In genomic region chr8:120040861-120041260, GRCm38 (mm10) we compare ENCODE assay signal across 8 mouse cellular contexts. TPM values are rescaled to one million over a fixed set of nuclear protein-coding genes. Genes with fewer than 3 reads are reported as not detected.
DNase-seq lines count a peak whose midpoint lies in the region; ATAC-seq and TF ChIP-seq lines count a peak whose summit lies in the region.

No protein-coding gene starts in this region.

- no peaks in the 10 kb centered on the region for H3K36me3 ChIP-seq in heart, embryonic 16.5 days (ENCODE audit: control insufficient read depth, insufficient read depth)
- no peaks in the 10 kb centered on the region for H3K36me3 ChIP-seq in liver, adult 2 months (ENCODE audit: control insufficient read depth, insufficient read depth, low read length)

- no peaks in the 10 kb centered on the region for H3K9me3 ChIP-seq in heart, embryonic 16.5 days (replicated peaks; ENCODE audit: control insufficient read depth, low read length)

- H3K4me1 ChIP-seq in heart, embryonic 16.5 days (ENCODE audit: control insufficient read depth, insufficient read depth, low read length) = peaks cover 31% of the 10 kb centered on the region
- no peaks in the 10 kb centered on the region for H3K4me1 ChIP-seq in liver, adult 2 months (ENCODE audit: control insufficient read depth, insufficient read depth, low read length)

- no peak overlapping the region for H3K9ac ChIP-seq in heart, embryonic 16.5 days (ENCODE audit: low read length)
- H3K9ac ChIP-seq in liver, adult 2 months (ENCODE audit: low read depth, low read length) = no peak overlapping the region

- H3K4me3 ChIP-seq in heart, embryonic 16.5 days (ENCODE audit: low read length) = no peak overlapping the region
- no peak overlapping the region for H3K4me3 ChIP-seq in liver, adult 2 months (ENCODE audit: insufficient read depth, low read depth, low read length)

- no peak for TF ChIP-seq CTCF in liver, adult 2 months (IDR thresholded peaks at IDR 0.05; ENCODE audit: low read depth, low read length)

- 13% methylated on average over 1 of the region's 1 CpGs for WGBS in heart, embryonic 16.5 days
- 63% methylated on average over 1 of the region's 1 CpGs for WGBS in liver, adult 2 months

- peak; percentile 15 for DNase-seq in urinary bladder, postnatal 14 days (ENCODE audit: low spot score)
- no peak for DNase-seq in urinary bladder, postnatal 25 days (ENCODE audit: low spot score)
- DNase-seq in liver, adult 2 months (ENCODE audit: extremely low read depth, low read depth, low spot score) = peak; percentile 62
- peak; percentile 36 to 47 for DNase-seq in right cerebral cortex, postnatal 10 days (ENCODE audit: low spot score in 2 of 2)
- no peak for DNase-seq in retina, postnatal 1 day
- DNase-seq in neural tube, embryonic 10.5 days (ENCODE audit: extremely low spot score, low spot score) = no peak
- no peak for DNase-seq in gastrocnemius, adult 8-10 months (ENCODE audit: low spot score in 2 of 2)

- H3K27me3 ChIP-seq in heart, embryonic 16.5 days (ENCODE audit: control insufficient read depth, insufficient read depth, low read length) = peaks cover 4% of the 10 kb centered on the region
- H3K27me3 ChIP-seq in liver, adult 2 months (ENCODE audit: control insufficient read depth, insufficient read depth, low read length) = no peaks in the 10 kb centered on the region

- no peak overlapping the region for H3K4me2 ChIP-seq in heart, embryonic 16.5 days (ENCODE audit: low read depth, low read length)

- TF ChIP-seq POLR2A in liver, adult 2 months (IDR thresholded peaks at IDR 0.05; ENCODE audit: extremely low read depth, insufficient read depth, low read length) = no peak

- peak; percentile 49 for ATAC-seq in heart, embryonic 16.5 days (replicated peaks; ENCODE audit: extremely low read depth, insufficient read depth, low FRiP score)

- H3K27ac ChIP-seq in heart, embryonic 16.5 days (ENCODE audit: low read length) = peak overlapping the region; percentile 47
- no peak overlapping the region for H3K27ac ChIP-seq in liver, adult 2 months (replicated peaks; ENCODE audit: insufficient read depth, low read depth, low read length)

- H3K79me2 ChIP-seq in liver, adult 2 months (ENCODE audit: control insufficient read depth, insufficient read depth, low read length) = no peaks in the 10 kb centered on the region

RNA-seq across cellular contexts. Expression of gene Crispld2, which starts 48.6 kb away (rescaled TPM):
- 2.4 and 3.6 TPM in 2 replicates for polyA plus RNA-seq in heart, embryonic 16.5 days (2015; fragmentation: Nextera tagmentation; extraction: Ambion mirVana)
- 0.27 and 0.28 TPM in 2 replicates for total RNA-seq in liver, adult 2 months (2014; rRNA removed)
- polyA plus RNA-seq in liver, adult 2 months (2012; rRNA removed) = 0.57 and 0.72 TPM in 2 replicates
- 10 to 100 TPM in 1 of 4 experiments, 1 to 10 TPM in 3; 5.3 to 13.6 (median 8.1) TPM for total RNA-seq in gastrocnemius, adult 8-10 months (2022)

Comparison
In these comparisons a context has a peak if more than half of its experiments do, and no peak if none do; other contexts are left out.
1. DNase-seq: peak in urinary bladder, postnatal 14 days (single experiment), liver, adult 2 months (single experiment) and right cerebral cortex, postnatal 10 days (2 of 2); none in urinary bladder, postnatal 25 days (single experiment), retina, postnatal 1 day (single experiment), neural tube, embryonic 10.5 days (single experiment) and gastrocnemius, adult 8-10 months (0 of 2).